Mouse (Mus musculus): ENCODE results near the gene Sh3bp1.

DNA sequence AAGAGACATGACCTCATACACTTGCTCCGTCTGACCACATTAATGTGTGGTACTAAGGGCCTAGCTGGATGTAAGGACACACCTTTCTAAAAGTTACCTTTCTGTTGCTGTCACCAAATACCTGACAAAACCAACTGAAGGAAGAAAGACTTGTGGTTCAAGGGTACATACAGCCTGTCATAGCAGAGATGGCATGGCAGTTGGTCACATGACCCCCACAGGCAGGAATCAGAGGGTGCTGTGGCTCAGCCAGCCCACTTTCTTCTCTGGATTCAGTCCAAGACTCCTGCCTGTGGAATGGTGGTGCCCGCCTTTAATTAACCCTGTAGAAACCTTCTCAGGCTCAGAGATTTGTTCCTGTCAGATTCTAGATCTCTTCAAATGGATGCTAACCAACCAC lies 36.4 kb upstream of the Sh3bp1 start:
- TF ChIP-seq CTCF (conservative IDR thresholded peaks at IDR 0.05; ENCODE audit: insufficient read depth, insufficient read length, low read depth, low read length) = no peak
- TF ChIP-seq POLR2A (IDR thresholded peaks at IDR 0.05; ENCODE audit: low read depth, low read length) = no peak
